Mouse (Mus musculus): ENCODE measurements around the gene Tmem223.

- TF ChIP-seq POLR2A (IDR thresholded peaks at IDR 0.05; ENCODE audit: control insufficient read depth, low read depth, low read length) (no peak), CTCF (IDR thresholded peaks at IDR 0.05; ENCODE audit: control insufficient read depth, insufficient read depth, insufficient replicate concordance, low read depth, low read length) (no peak)
Measured at GRCm38 (mm10) chr19:8734334-8734733, 36.5 kb upstream of the Tmem223 start.

All from testis, adult 2 months (tissue).